In the genomic region with DNA sequence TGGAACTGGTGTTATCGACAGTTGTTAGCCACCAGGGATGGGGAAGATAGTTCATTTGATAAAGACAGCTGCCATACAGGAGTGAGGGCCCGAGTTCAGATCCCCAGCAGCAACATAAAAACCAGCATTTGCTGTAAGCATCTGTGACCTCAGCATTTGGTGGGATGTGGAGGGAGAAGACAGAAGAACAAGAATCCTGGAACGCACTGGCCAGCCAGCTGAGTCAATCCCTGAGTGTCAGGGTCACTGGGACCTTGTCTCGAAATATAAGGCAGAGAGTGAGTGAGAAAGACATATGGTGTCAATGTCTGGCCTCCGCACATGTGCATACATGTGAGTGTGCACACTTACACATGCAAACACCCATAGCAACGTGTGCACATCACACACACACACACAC, we compare ENCODE assay signal across 10 mouse cellular contexts.
"Had no signal": no experiment of that assay in that cellular context is flagged by ENCODE, and none has a peak within 500 bp of the region (broad histone marks: within the 10 kb centered on the region; RNA-seq: fewer than 3 reads in every experiment).

No protein-coding gene starts in this region.

- H3K9ac ChIP-seq: lung, embryonic 14.5 days; midbrain, embryonic 12.5 days; neural tube, embryonic 12.5 days; stomach, embryonic 15.5 days had no signal

- H3K4me2 ChIP-seq: lung, embryonic 14.5 days; midbrain, embryonic 12.5 days; neural tube, embryonic 12.5 days; stomach, embryonic 15.5 days had no signal

- DNase-seq: lung, adult 18-20 months; lung, embryonic 14.5 days; lung, postnatal 4 days; midbrain, embryonic 14.5 days; right cerebral cortex, postnatal 14 days had no signal

- H3K4me3 ChIP-seq: midbrain, embryonic 10.5 days; midbrain, embryonic 12.5 days; neural tube, embryonic 12.5 days; stomach, embryonic 15.5 days had no signal

- H3K36me3 ChIP-seq: midbrain, embryonic 10.5 days; midbrain, embryonic 12.5 days; neural tube, embryonic 12.5 days; stomach, embryonic 15.5 days had no signal

- H3K27ac ChIP-seq: midbrain, embryonic 10.5 days; midbrain, embryonic 12.5 days; neural tube, embryonic 12.5 days; stomach, embryonic 15.5 days; stomach, postnatal 0 days had no signal

- H3K9me3 ChIP-seq: midbrain, embryonic 10.5 days; midbrain, embryonic 12.5 days; neural tube, embryonic 12.5 days; stomach, embryonic 15.5 days had no signal

- H3K27me3 ChIP-seq: neural tube, embryonic 12.5 days; stomach, embryonic 15.5 days had no signal

- H3K4me1 ChIP-seq: midbrain, embryonic 10.5 days; midbrain, embryonic 12.5 days; neural tube, embryonic 12.5 days; stomach, embryonic 15.5 days had no signal
